Mouse (Mus musculus): ENCODE measurements around the gene Rbm33. TPM values are rescaled to one million over a fixed set of nuclear protein-coding genes. Genes with fewer than 3 reads are reported as not detected.

Gene Rbm33
- polyA plus RNA-seq, 1 experiment from 2014 or later = 16.1 TPM

DNA sequence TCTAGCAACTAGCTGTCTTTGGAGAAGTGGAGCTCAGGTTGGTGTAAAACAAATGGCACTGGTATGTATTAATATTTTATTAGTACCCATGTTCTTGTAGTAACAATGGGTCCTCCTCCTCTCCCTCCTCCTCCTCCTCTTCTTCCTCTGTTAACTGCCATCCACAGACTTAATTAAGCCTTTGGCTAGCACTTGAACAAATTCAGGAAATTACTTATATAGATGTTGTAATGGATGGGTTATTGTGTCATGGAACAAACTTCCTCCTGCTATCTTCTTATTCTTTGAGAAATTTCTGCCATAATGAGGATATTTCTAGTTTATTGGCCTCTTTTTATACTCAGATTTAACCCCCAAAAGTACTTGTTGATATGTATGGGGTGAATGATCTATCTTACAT is 60.4 kb downstream of the Rbm33 start:
- Histone ChIP-seq H3K4me3 (ENCODE audit: low read depth, low read length) (no peak overlapping the region), H3K4me1 (ENCODE audit: control insufficient read depth, insufficient read depth, low read length) (no peaks in the 10 kb centered on the region), H3K9me3 (replicated peaks; ENCODE audit: control insufficient read depth, low read length) (no peaks in the 10 kb centered on the region), H3K27ac (ENCODE audit: low read depth, low read length) (no peak overlapping the region), H3K36me3 (ENCODE audit: control insufficient read depth, insufficient read depth, low read length) (no peaks in the 10 kb centered on the region), H3K4me2 (no peak overlapping the region), H3K9ac (ENCODE audit: low read depth, low read length) (no peak overlapping the region), H3K27me3 (ENCODE audit: control insufficient read depth, insufficient read depth, low read length) (no peaks in the 10 kb centered on the region)
- no peak for ATAC-seq (replicated peaks; ENCODE audit: insufficient number of reproducible peaks, low FRiP score, low TSS enrichment)

DNA sequence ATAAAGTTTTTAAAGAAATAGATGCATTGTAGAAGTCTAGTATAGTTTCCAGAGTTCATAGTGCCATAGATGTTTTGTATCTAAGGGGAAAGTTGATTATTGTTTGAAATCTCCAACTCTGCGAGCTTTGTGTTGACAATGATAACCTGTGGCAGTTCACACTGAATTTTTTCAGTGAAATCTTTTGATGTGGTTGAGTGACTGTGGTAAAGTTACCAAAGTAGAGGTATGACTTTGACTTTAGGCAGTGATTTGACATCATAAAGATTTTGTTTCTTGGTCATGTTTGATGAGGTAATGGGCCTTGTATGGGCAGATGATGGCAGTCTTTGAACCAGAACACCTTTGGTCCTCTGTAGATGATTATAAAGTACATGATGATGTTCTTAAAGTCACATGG is 65.4 kb downstream of the Rbm33 start:
- Histone ChIP-seq H3K4me2 (no peak overlapping the region), H3K4me3 (ENCODE audit: low read depth, low read length) (no peak overlapping the region), H3K9me3 (replicated peaks; ENCODE audit: control insufficient read depth, low read length) (no peaks in the 10 kb centered on the region), H3K27me3 (ENCODE audit: control insufficient read depth, insufficient read depth, low read length) (no peaks in the 10 kb centered on the region), H3K36me3 (ENCODE audit: control insufficient read depth, insufficient read depth, low read length) (peaks cover 5% of the 10 kb centered on the region; the same call in 1 of the 2 replicates), H3K27ac (ENCODE audit: low read depth, low read length) (no peak overlapping the region), H3K9ac (ENCODE audit: low read depth, low read length) (no peak overlapping the region), H3K4me1 (ENCODE audit: control insufficient read depth, insufficient read depth, low read length) (no peaks in the 10 kb centered on the region)
- ATAC-seq (replicated peaks; ENCODE audit: insufficient number of reproducible peaks, low FRiP score, low TSS enrichment) = no peak
- WGBS (ENCODE audit: insufficient replicate concordance) = 76% methylated on average over 1 of the region's 1 CpGs

GRCm38 (mm10) chr5:28386783-28387182 is 69.9 kb downstream of the Rbm33 start:
- peaks cover 16% of the 10 kb centered on the region for H3K36me3 ChIP-seq (ENCODE audit: control insufficient read depth, insufficient read depth, low read length)
- WGBS (ENCODE audit: insufficient replicate concordance) = 93% methylated on average over 3 of the region's 3 CpGs
- no peaks in the 10 kb centered on the region for H3K27me3 ChIP-seq (ENCODE audit: control insufficient read depth, insufficient read depth, low read length)
- H3K9me3 ChIP-seq (replicated peaks; ENCODE audit: control insufficient read depth, low read length) = no peaks in the 10 kb centered on the region
- no peak overlapping the region for H3K27ac ChIP-seq (ENCODE audit: low read depth, low read length)
- no peak overlapping the region for H3K4me3 ChIP-seq (ENCODE audit: low read depth, low read length)
- H3K9ac ChIP-seq (ENCODE audit: low read depth, low read length) = no peak overlapping the region
- no peaks in the 10 kb centered on the region for H3K4me1 ChIP-seq (ENCODE audit: control insufficient read depth, insufficient read depth, low read length)
- no peak overlapping the region for H3K4me2 ChIP-seq
- no peak for ATAC-seq (replicated peaks; ENCODE audit: insufficient number of reproducible peaks, low FRiP score, low TSS enrichment)

- no peaks in the 10 kb centered on the region for H3K27me3 ChIP-seq (ENCODE audit: control insufficient read depth, insufficient read depth, low read length)
- no peaks in the 10 kb centered on the region for H3K9me3 ChIP-seq (replicated peaks; ENCODE audit: control insufficient read depth, low read length)
- H3K27ac ChIP-seq (ENCODE audit: low read depth, low read length) = no peak overlapping the region
- H3K9ac ChIP-seq (ENCODE audit: low read depth, low read length) = no peak overlapping the region
- no peak overlapping the region for H3K4me2 ChIP-seq
- peaks cover 16% of the 10 kb centered on the region for H3K36me3 ChIP-seq (ENCODE audit: control insufficient read depth, insufficient read depth, low read length)
- WGBS (ENCODE audit: insufficient replicate concordance) = 84% methylated on average over 9 of the region's 9 CpGs
- no peaks in the 10 kb centered on the region for H3K4me1 ChIP-seq (ENCODE audit: control insufficient read depth, insufficient read depth, low read length)
- H3K4me3 ChIP-seq (ENCODE audit: low read depth, low read length) = no peak overlapping the region
- no peak for ATAC-seq (replicated peaks; ENCODE audit: insufficient number of reproducible peaks, low FRiP score, low TSS enrichment)
Observed at GRCm38 (mm10) chr5:28387531-28388179, 70.7 kb downstream of the Rbm33 start.

DNA sequence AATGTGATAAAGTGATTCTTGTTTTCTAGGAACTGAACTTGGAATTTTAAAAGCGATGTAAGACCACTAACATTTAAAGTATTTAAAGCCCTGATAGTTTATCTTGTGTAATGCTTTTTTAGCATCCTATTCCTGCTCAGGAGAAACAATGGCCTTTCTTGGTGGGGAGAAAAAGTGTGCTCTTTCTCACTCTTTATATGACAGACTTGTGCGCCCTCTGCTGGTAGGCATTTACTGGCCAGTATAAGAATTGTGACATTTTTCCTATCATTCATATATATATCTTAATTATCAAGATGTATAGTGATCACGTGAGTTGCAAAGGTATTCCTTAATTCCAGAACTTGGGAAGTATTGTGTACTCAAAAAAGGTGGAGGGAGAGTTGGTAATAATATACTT is 71.3 kb downstream of the Rbm33 start:
- WGBS (ENCODE audit: insufficient replicate concordance) = 53% methylated on average over 3 of the region's 3 CpGs
- Histone ChIP-seq H3K4me1 (ENCODE audit: control insufficient read depth, insufficient read depth, low read length) (no peaks in the 10 kb centered on the region), H3K36me3 (ENCODE audit: control insufficient read depth, insufficient read depth, low read length) (peaks cover 18% of the 10 kb centered on the region), H3K9ac (ENCODE audit: low read depth, low read length) (no peak overlapping the region), H3K9me3 (replicated peaks; ENCODE audit: control insufficient read depth, low read length) (no peaks in the 10 kb centered on the region), H3K27me3 (ENCODE audit: control insufficient read depth, insufficient read depth, low read length) (no peaks in the 10 kb centered on the region), H3K27ac (ENCODE audit: low read depth, low read length) (no peak overlapping the region), H3K4me2 (no peak overlapping the region), H3K4me3 (ENCODE audit: low read depth, low read length) (no peak overlapping the region)
- ATAC-seq (replicated peaks; ENCODE audit: insufficient number of reproducible peaks, low FRiP score, low TSS enrichment) = no peak

GRCm38 (mm10) chr5:28390189-28390588 is 73.3 kb downstream of the Rbm33 start:
- Histone ChIP-seq H3K9me3 (replicated peaks; ENCODE audit: control insufficient read depth, low read length) (no peaks in the 10 kb centered on the region), H3K27ac (ENCODE audit: low read depth, low read length) (no peak overlapping the region), H3K4me2 (no peak overlapping the region), H3K27me3 (ENCODE audit: control insufficient read depth, insufficient read depth, low read length) (no peaks in the 10 kb centered on the region), H3K4me3 (ENCODE audit: low read depth, low read length) (no peak overlapping the region), H3K9ac (ENCODE audit: low read depth, low read length) (no peak overlapping the region), H3K4me1 (ENCODE audit: control insufficient read depth, insufficient read depth, low read length) (no peaks in the 10 kb centered on the region), H3K36me3 (ENCODE audit: control insufficient read depth, insufficient read depth, low read length) (peaks cover 30% of the 10 kb centered on the region)
- WGBS (ENCODE audit: insufficient replicate concordance) = 92% methylated on average over 6 of the region's 6 CpGs
- ATAC-seq (replicated peaks; ENCODE audit: insufficient number of reproducible peaks, low FRiP score, low TSS enrichment) = no peak

DNA sequence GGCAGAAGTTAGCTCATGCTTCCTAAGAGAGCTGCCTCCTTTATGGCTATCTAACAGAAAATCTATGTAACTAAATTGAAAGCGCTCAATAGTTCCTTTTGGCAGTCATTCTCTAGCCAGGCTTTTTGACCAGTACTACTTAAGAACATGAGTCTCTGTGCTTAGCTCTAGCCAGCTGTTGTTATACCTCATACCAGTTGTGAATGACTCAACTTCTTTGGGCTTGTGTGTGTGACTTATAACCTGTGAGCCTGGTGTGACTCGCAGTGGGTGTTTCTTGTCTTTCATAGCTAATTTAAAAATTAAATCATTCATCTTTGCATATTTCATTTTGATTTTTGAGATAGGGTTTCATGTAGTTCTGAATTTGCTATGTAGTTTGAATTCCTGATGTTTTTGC is 80.4 kb downstream of the Rbm33 start:
- peaks cover 16% of the 10 kb centered on the region for H3K36me3 ChIP-seq (ENCODE audit: control insufficient read depth, insufficient read depth, low read length)
- no peaks in the 10 kb centered on the region for H3K9me3 ChIP-seq (replicated peaks; ENCODE audit: control insufficient read depth, low read length)
- 97% methylated on average over 2 of the region's 2 CpGs for WGBS (ENCODE audit: insufficient replicate concordance)
- no peaks in the 10 kb centered on the region for H3K27me3 ChIP-seq (ENCODE audit: control insufficient read depth, insufficient read depth, low read length)
- H3K9ac ChIP-seq (ENCODE audit: low read depth, low read length) = no peak overlapping the region
- no peak for ATAC-seq (replicated peaks; ENCODE audit: insufficient number of reproducible peaks, low FRiP score, low TSS enrichment)
- H3K4me2 ChIP-seq = no peak overlapping the region
- H3K4me3 ChIP-seq (ENCODE audit: low read depth, low read length) = no peak overlapping the region
- H3K4me1 ChIP-seq (ENCODE audit: control insufficient read depth, insufficient read depth, low read length) = 0 out of 2 replicates have a peak, but pooled peaks cover 10% of the 10 kb centered on the region
- no peak overlapping the region for H3K27ac ChIP-seq (ENCODE audit: low read depth, low read length)

- Histone ChIP-seq H3K4me2 (no peak overlapping the region), H3K36me3 (ENCODE audit: control insufficient read depth, insufficient read depth, low read length) (peaks cover 14% of the 10 kb centered on the region), H3K9ac (ENCODE audit: low read depth, low read length) (no peak overlapping the region), H3K27ac (ENCODE audit: low read depth, low read length) (no peak overlapping the region), H3K9me3 (replicated peaks; ENCODE audit: control insufficient read depth, low read length) (no peaks in the 10 kb centered on the region), H3K4me3 (ENCODE audit: low read depth, low read length) (no peak overlapping the region), H3K4me1 (ENCODE audit: control insufficient read depth, insufficient read depth, low read length) (peaks cover 21% of the 10 kb centered on the region; the same call in 1 of the 2 replicates), H3K27me3 (ENCODE audit: control insufficient read depth, insufficient read depth, low read length) (no peaks in the 10 kb centered on the region)
- no peak for ATAC-seq (replicated peaks; ENCODE audit: insufficient number of reproducible peaks, low FRiP score, low TSS enrichment)
- 56% methylated on average over 3 of the region's 3 CpGs for WGBS (ENCODE audit: insufficient replicate concordance)
Observed at GRCm38 (mm10) chr5:28398736-28399135, 81.8 kb downstream of the Rbm33 start.

GRCm38 (mm10) chr5:28399451-28400115 is 82.7 kb downstream of the Rbm33 start:
- no peak overlapping the region for H3K9ac ChIP-seq (ENCODE audit: low read depth, low read length)
- no peak overlapping the region for H3K4me3 ChIP-seq (ENCODE audit: low read depth, low read length)
- H3K4me1 ChIP-seq (ENCODE audit: control insufficient read depth, insufficient read depth, low read length) = peaks cover 23% of the 10 kb centered on the region; the same call in 1 of the 2 replicates
- H3K27ac ChIP-seq (ENCODE audit: low read depth, low read length) = no peak overlapping the region
- no peak overlapping the region for H3K4me2 ChIP-seq
- peaks cover 6% of the 10 kb centered on the region; the same call in 1 of the 2 replicates for H3K36me3 ChIP-seq (ENCODE audit: control insufficient read depth, insufficient read depth, low read length)
- WGBS (ENCODE audit: insufficient replicate concordance) = 78% methylated on average over 2 of the region's 2 CpGs
- H3K9me3 ChIP-seq (replicated peaks; ENCODE audit: control insufficient read depth, low read length) = no peaks in the 10 kb centered on the region
- no peaks in the 10 kb centered on the region for H3K27me3 ChIP-seq (ENCODE audit: control insufficient read depth, insufficient read depth, low read length)
- ATAC-seq (replicated peaks; ENCODE audit: insufficient number of reproducible peaks, low FRiP score, low TSS enrichment) = no peak

Measured in heart, embryonic 11.5 days (tissue).